Mouse (Mus musculus): ENCODE data around the gene Taz.

DNA sequence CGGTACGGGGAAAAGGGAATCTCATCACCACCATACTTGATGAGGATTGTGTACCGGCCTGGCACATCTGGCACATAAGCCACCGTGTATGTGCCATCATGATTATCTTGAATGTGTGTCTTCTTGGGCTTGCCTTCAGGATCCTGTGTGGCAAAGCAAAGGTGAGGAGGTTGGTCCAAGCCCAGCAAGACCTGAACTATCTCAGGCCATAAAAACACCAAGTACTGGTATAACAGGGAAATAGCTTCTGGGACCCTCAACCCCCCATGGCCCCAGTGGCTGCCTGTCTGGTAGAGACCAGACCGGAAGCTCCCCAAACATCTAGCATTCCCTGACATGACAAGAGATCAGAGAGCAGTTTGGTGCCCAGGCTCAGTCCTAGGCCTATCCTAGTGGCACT is 48.5 kb upstream of the Taz start:
- TF ChIP-seq CTCF (IDR thresholded peaks at IDR 0.05; ENCODE audit: insufficient read depth, low read depth, low read length): no peak
- no peak for TF ChIP-seq POLR2A (IDR thresholded peaks at IDR 0.05; ENCODE audit: insufficient read depth, low read depth, low read length)

Data from olfactory bulb, adult 2 months (tissue).